Mouse (Mus musculus) kidney, adult 18-20 months (tissue): ENCODE measurements at regions not wholly inside any gene's neighbourhood (a gene's known extent, or its start where the extent isn't known, plus 50 kb on each side); places are given as distances from the start of the nearest gene placed in this dataset.
"Not testable (repeated sequence)": the region's sequence is repeated elsewhere in the genome, so short reads cannot be mapped to it uniquely, and the experiment has no call there.

ENCODE experiments used
- DNase-seq: peaks from one replicate; pipeline ENCODE4 v3.0.0; 2021

DNA sequence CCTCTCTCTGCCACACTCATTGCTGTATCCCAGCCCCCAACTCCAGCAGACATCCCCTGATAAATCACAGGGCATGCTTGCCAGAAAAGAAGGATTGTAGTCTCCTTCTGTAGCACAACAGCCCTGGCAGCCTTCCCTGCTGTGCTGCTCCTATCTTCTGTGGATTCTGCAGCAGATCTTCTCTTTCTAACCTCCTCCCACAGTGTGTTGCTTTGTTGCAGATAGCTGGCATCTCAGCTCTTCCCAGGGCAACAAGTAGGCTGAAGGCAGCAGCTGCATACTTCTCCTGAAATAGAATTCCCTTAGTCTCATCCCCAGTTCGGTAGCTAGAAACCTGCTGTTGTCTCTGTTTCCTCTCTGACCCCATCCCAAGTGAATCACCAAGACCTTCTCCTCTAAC lies 77.7 kb downstream of the Amer1 start:
- DNase-seq: no peak

DNA sequence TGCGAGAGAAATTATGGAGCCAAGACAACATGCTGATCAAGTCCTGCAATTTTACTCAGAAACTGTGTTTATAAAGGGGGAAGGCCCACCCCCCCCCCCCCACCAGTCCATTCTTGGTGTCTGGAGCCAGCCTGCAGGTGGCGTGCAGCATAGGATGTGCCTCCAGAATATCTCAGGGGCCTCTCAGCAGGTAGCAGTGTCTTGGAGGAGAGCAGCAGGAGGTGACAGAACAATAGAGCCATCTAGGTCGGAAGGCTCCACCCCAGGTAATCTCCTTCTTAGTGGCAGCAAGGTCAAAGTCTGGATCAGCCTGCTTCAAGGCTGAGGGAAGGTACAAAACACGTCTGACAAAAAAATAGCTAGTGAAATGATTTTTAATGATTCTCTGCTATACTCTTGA lies 79.3 kb downstream of the Amer1 start:
- not testable (repeated sequence) for DNase-seq

GRCm38 (mm10) chrX:95359053-95359452 lies 85.6 kb downstream of the Amer1 start:
- DNase-seq: peak; percentile 8
